Mouse (Mus musculus): ENCODE measurements around the gene Pex14. TPM values are rescaled to one million over a fixed set of nuclear protein-coding genes. Genes with fewer than 3 reads are reported as not detected.

Pex14 gene
- polyA plus RNA-seq, 1 experiment from 2014 or later: 46.8 TPM

DNA sequence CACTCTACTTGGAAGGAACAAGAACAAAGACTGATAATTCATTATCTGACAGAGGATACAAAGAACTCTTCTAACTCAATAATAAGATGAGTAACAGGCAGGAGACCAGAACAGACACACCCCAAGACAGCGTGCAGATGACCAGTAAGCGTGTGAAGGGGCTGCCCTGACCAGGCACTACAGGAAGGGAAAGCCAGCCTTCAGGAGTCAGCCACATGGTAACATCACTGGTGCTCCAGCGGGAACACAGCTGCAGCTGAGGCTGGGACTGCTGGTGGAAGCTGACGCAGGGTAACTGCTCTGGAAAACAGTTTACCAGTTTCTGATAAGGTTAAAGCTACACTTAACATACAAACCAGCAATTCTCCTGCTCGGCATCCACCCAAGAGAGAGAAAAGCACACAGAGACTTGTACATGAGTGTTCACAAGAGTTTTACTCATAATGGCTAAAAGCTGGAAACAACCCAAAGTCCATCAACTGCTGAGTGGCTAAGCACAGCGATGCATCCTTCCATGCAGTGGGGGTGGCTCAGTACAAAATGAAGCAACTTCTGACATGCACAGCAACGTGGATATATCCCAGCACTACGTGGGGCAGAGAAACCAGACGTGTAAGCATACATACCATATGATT is 121.3 kb downstream of the Pex14 start:
- H3K9me3 ChIP-seq (ENCODE audit: control insufficient read depth, low read length): no peaks in the 10 kb centered on the region
- no peak overlapping the region for H3K9ac ChIP-seq (ENCODE audit: low read depth, low read length)
- DNase-seq (ENCODE audit: low spot score) (no peak), ATAC-seq (replicated peaks; ENCODE audit: low FRiP score) (no peak)
- no peaks in the 10 kb centered on the region for H3K27me3 ChIP-seq (replicated peaks; ENCODE audit: control insufficient read depth, insufficient read depth, low read length)
- no peak overlapping the region for H3K4me3 ChIP-seq (ENCODE audit: low read depth, low read length)
- WGBS: 78% methylated on average over 9 of the region's 9 CpGs
- H3K36me3 ChIP-seq (ENCODE audit: control insufficient read depth, insufficient read depth, low read length): peaks cover 2% of the 10 kb centered on the region; the same call in 1 of the 2 replicates
- H3K4me2 ChIP-seq: no peak overlapping the region
- no peak overlapping the region for H3K27ac ChIP-seq (ENCODE audit: low read depth, low read length)
- H3K4me1 ChIP-seq (replicated peaks; ENCODE audit: control insufficient read depth, insufficient read depth, low read length): 0 out of 2 replicates have a peak, but pooled peaks cover 3% of the 10 kb centered on the region

DNA sequence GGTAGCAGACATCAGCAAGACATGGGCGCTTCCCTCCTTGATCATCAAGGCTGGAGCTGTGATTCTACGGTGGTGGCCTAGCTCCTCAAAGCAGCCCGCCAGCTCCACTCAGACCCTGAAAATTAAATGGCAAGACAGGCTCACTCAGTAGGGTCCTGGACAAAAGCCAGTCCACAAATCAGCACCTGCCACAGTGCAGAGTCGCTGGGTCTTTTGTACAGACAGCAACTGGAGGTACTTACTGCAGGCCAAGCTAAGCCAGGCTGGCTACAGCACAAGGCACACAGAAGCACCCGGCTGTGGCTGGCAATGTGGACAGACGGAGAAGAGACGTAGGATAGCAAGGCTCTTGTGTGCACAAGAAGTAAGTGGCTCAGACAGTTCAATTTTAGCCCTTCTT is 124.8 kb downstream of the Pex14 start:
- no peak overlapping the region for H3K4me3 ChIP-seq (ENCODE audit: low read depth, low read length)
- WGBS: 88% methylated on average over 7 of the region's 7 CpGs
- H3K36me3 ChIP-seq (ENCODE audit: control insufficient read depth, insufficient read depth, low read length): peaks cover 2% of the 10 kb centered on the region; the same call in 1 of the 2 replicates
- DNase-seq (ENCODE audit: low spot score) (no peak), ATAC-seq (replicated peaks; ENCODE audit: low FRiP score) (no peak)
- H3K9ac ChIP-seq (ENCODE audit: low read depth, low read length): no peak overlapping the region
- H3K4me1 ChIP-seq (replicated peaks; ENCODE audit: control insufficient read depth, insufficient read depth, low read length): peaks cover 16% of the 10 kb centered on the region
- no peak overlapping the region for H3K4me2 ChIP-seq
- H3K9me3 ChIP-seq (ENCODE audit: control insufficient read depth, low read length): no peaks in the 10 kb centered on the region
- no peaks in the 10 kb centered on the region for H3K27me3 ChIP-seq (replicated peaks; ENCODE audit: control insufficient read depth, insufficient read depth, low read length)
- no peak overlapping the region for H3K27ac ChIP-seq (ENCODE audit: low read depth, low read length)

DNA sequence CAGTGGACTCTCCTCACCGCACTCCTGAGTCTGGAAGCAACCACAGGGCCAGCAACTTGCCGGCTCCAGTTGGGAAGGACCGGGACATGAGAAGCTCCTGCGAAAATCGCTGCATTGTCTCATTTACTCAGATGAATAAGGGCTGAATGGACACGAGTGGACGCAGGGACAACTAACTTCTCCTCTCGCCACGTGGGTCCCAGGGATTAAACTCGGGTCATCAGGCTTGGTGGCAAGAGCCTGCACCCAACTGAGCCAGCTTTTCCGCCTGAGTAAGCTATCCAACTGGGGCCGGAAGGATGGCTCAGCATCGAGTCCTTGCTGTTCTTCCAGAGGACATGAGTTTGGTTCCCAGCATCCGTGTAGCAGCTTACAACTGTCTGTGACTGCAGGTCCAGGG is 126.3 kb downstream of the Pex14 start:
- Histone ChIP-seq H3K9me3 (ENCODE audit: control insufficient read depth, low read length) (no peaks in the 10 kb centered on the region), H3K27ac (ENCODE audit: low read depth, low read length) (no peak overlapping the region), H3K4me1 (replicated peaks; ENCODE audit: control insufficient read depth, insufficient read depth, low read length) (peaks cover 15% of the 10 kb centered on the region), H3K27me3 (replicated peaks; ENCODE audit: control insufficient read depth, insufficient read depth, low read length) (no peaks in the 10 kb centered on the region), H3K4me3 (ENCODE audit: low read depth, low read length) (no peak overlapping the region), H3K4me2 (no peak overlapping the region), H3K36me3 (ENCODE audit: control insufficient read depth, insufficient read depth, low read length) (peaks cover 2% of the 10 kb centered on the region; the same call in 1 of the 2 replicates), H3K9ac (ENCODE audit: low read depth, low read length) (no peak overlapping the region)
- DNase-seq (ENCODE audit: low spot score) (no peak), ATAC-seq (replicated peaks; ENCODE audit: low FRiP score) (no peak)
- 83% methylated on average over 14 of the region's 14 CpGs for WGBS

GRCm38 (mm10) chr4:148972707-148973106 is 127.0 kb downstream of the Pex14 start:
- no peak overlapping the region for H3K4me3 ChIP-seq (ENCODE audit: low read depth, low read length)
- H3K27ac ChIP-seq (ENCODE audit: low read depth, low read length): no peak overlapping the region
- peaks cover 2% of the 10 kb centered on the region; the same call in 1 of the 2 replicates for H3K36me3 ChIP-seq (ENCODE audit: control insufficient read depth, insufficient read depth, low read length)
- H3K9me3 ChIP-seq (ENCODE audit: control insufficient read depth, low read length): no peaks in the 10 kb centered on the region
- WGBS: 86% methylated on average over 14 of the region's 14 CpGs
- H3K4me2 ChIP-seq: no peak overlapping the region
- H3K4me1 ChIP-seq (replicated peaks; ENCODE audit: control insufficient read depth, insufficient read depth, low read length): peaks cover 12% of the 10 kb centered on the region
- no peaks in the 10 kb centered on the region for H3K27me3 ChIP-seq (replicated peaks; ENCODE audit: control insufficient read depth, insufficient read depth, low read length)
- H3K9ac ChIP-seq (ENCODE audit: low read depth, low read length): no peak overlapping the region
- ATAC-seq (replicated peaks; ENCODE audit: low FRiP score): no peak
- DNase-seq (ENCODE audit: low spot score): no peak

DNA sequence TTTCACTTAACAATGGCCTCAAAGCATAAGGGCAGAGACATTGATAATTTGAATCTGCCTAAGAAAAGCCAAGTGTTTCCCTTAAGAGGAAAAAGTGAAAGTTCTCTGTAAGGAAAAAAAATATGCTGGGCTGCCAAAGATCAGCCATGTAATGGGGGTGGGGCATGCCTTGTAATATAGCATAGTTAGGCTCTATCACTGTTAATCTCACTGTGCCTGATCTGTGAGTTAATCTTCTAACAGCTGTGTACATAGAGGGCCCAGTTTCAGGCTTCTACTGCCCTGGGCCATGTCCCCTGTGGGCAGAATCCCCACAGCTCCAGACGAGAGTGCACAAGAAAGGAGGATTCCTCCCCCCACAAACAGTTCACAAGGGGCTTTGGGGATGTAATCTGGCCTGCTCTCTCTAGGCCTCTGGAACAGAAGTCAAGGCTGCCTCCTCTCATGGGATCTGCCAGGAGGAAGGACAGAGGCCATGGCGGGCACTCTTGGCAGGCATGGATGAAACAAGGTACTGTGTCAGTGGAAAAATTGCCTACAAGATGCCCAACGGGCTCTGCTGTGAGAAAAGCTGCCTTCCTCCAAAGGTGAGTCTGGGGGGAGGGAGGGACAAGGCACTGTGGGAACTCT is 127.9 kb downstream of the Pex14 start:
- no peak overlapping the region for H3K4me2 ChIP-seq
- no peaks in the 10 kb centered on the region for H3K9me3 ChIP-seq (ENCODE audit: control insufficient read depth, low read length)
- ATAC-seq (replicated peaks; ENCODE audit: low FRiP score): no peak
- H3K4me3 ChIP-seq (ENCODE audit: low read depth, low read length): no peak overlapping the region
- H3K27ac ChIP-seq (ENCODE audit: low read depth, low read length): no peak overlapping the region
- H3K36me3 ChIP-seq (ENCODE audit: control insufficient read depth, insufficient read depth, low read length): peaks cover 4% of the 10 kb centered on the region
- 74% methylated on average over 3 of the region's 3 CpGs for whole genome bisulfite sequencing
- no peak for DNase-seq (ENCODE audit: low spot score)
- no peaks in the 10 kb centered on the region for H3K27me3 ChIP-seq (replicated peaks; ENCODE audit: control insufficient read depth, insufficient read depth, low read length)
- no peak overlapping the region for H3K9ac ChIP-seq (ENCODE audit: low read depth, low read length)
- peaks cover 12% of the 10 kb centered on the region for H3K4me1 ChIP-seq (replicated peaks; ENCODE audit: control insufficient read depth, insufficient read depth, low read length)

DNA sequence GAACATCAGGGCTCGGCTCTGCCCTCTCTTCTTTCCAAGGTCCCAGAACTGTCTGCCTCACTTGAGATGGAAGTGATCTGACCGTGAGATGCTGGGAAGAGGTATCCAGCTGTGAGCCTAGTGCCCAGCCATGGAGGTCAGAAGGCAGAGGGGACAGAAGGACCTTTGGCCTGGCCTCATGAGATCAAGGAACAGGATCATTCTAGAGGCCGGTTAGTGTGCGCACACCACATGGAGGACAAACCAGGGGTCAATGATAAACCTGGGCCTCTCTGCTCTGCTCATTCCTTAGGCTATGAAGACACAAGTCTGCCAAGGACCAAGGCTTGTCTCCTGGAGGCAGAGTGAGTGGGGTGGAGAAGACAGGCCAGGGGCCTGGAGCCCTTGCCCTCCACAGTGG is 128.9 kb downstream of the Pex14 start:
- DNase-seq (ENCODE audit: low spot score) (no peak), ATAC-seq (replicated peaks; ENCODE audit: low FRiP score) (no peak)
- H3K4me2 ChIP-seq: no peak overlapping the region
- H3K27me3 ChIP-seq (replicated peaks; ENCODE audit: control insufficient read depth, insufficient read depth, low read length): no peaks in the 10 kb centered on the region
- no peaks in the 10 kb centered on the region for H3K9me3 ChIP-seq (ENCODE audit: control insufficient read depth, low read length)
- 83% methylated on average over 4 of the region's 4 CpGs for WGBS
- H3K9ac ChIP-seq (ENCODE audit: low read depth, low read length): no peak overlapping the region
- H3K4me3 ChIP-seq (ENCODE audit: low read depth, low read length): no peak overlapping the region
- H3K36me3 ChIP-seq (ENCODE audit: control insufficient read depth, insufficient read depth, low read length): peaks cover 4% of the 10 kb centered on the region
- H3K4me1 ChIP-seq (replicated peaks; ENCODE audit: control insufficient read depth, insufficient read depth, low read length): peaks cover 12% of the 10 kb centered on the region
- no peak overlapping the region for H3K27ac ChIP-seq (ENCODE audit: low read depth, low read length)

DNA sequence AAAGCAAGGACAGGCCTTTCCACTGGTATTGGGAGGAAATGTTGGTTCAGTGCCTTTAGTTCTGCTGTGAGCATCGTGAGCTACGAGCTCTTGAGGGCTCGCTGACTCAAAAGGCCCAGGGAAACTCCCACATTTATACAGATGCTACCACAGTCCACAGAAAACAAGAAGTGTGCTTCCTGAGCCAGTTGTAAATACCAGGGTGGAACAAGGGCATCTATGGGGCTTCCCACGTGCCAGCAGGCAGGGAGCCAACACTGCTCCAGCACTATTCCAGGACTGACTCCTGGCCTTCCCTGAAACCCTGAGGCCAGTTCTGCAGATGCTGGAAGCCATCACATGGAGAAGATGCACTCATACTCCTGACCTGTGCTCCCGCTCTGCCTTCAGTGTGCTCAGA is 130.1 kb downstream of the Pex14 start:
- 83% methylated on average over 5 of the region's 5 CpGs for WGBS
- no peak overlapping the region for H3K4me3 ChIP-seq (ENCODE audit: low read depth, low read length)
- no peak for ATAC-seq (replicated peaks; ENCODE audit: low FRiP score)

DNA sequence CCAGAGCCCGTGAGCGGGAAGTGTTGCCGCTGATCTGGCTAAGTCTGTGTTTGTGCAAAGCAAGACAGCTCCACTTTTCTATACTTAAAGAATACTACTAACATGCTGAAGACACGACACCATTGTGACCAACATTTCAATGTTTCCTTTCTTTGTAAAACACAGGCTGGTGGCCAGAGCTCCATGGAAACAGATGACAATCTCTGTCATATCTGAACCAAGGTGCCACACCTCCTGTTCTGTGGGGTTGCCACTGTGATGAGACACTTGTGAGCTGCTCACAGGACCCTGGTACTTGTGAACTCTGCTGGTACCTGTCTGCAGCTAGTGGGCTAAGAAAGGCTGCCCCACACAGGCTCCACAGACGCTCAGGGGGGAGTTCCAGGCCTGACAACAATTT is 130.8 kb downstream of the Pex14 start:
- H3K4me3 ChIP-seq (ENCODE audit: low read depth, low read length): no peak overlapping the region
- no peak overlapping the region for H3K9ac ChIP-seq (ENCODE audit: low read depth, low read length)
- H3K36me3 ChIP-seq (ENCODE audit: control insufficient read depth, insufficient read depth, low read length): peaks cover 5% of the 10 kb centered on the region
- H3K27ac ChIP-seq (ENCODE audit: low read depth, low read length): no peak overlapping the region
- 83% methylated on average over 5 of the region's 5 CpGs for WGBS
- H3K4me2 ChIP-seq: no peak overlapping the region
- peaks cover 12% of the 10 kb centered on the region for H3K4me1 ChIP-seq (replicated peaks; ENCODE audit: control insufficient read depth, insufficient read depth, low read length)
- H3K27me3 ChIP-seq (replicated peaks; ENCODE audit: control insufficient read depth, insufficient read depth, low read length): no peaks in the 10 kb centered on the region
- no peaks in the 10 kb centered on the region for H3K9me3 ChIP-seq (ENCODE audit: control insufficient read depth, low read length)
- DNase-seq (ENCODE audit: low spot score): no peak
- no peak for ATAC-seq (replicated peaks; ENCODE audit: low FRiP score)

More for the DNA sequence above, 130.1 kb downstream of the Pex14 start:
- Histone ChIP-seq H3K4me1 (replicated peaks; ENCODE audit: control insufficient read depth, insufficient read depth, low read length) (peaks cover 12% of the 10 kb centered on the region), H3K9ac (ENCODE audit: low read depth, low read length) (no peak overlapping the region), H3K36me3 (ENCODE audit: control insufficient read depth, insufficient read depth, low read length) (peaks cover 2% of the 10 kb centered on the region), H3K9me3 (ENCODE audit: control insufficient read depth, low read length) (no peaks in the 10 kb centered on the region), H3K4me2 (no peak overlapping the region), H3K27me3 (replicated peaks; ENCODE audit: control insufficient read depth, insufficient read depth, low read length) (no peaks in the 10 kb centered on the region), H3K27ac (ENCODE audit: low read depth, low read length) (no peak overlapping the region)
- DNase-seq (ENCODE audit: low spot score): no peak

GRCm38 (mm10) chr4:148966132-148966531 is 133.5 kb downstream of the Pex14 start:
- H3K27ac ChIP-seq (ENCODE audit: low read depth, low read length): no peak overlapping the region
- H3K9me3 ChIP-seq (ENCODE audit: control insufficient read depth, low read length): no peaks in the 10 kb centered on the region
- H3K4me2 ChIP-seq: no peak overlapping the region
- peaks cover 7% of the 10 kb centered on the region for H3K36me3 ChIP-seq (ENCODE audit: control insufficient read depth, insufficient read depth, low read length)
- no peak overlapping the region for H3K4me3 ChIP-seq (ENCODE audit: low read depth, low read length)
- no peaks in the 10 kb centered on the region for H3K27me3 ChIP-seq (replicated peaks; ENCODE audit: control insufficient read depth, insufficient read depth, low read length)
- no peak for DNase-seq (ENCODE audit: low spot score)
- no peak for ATAC-seq (replicated peaks; ENCODE audit: low FRiP score)
- no peak overlapping the region for H3K9ac ChIP-seq (ENCODE audit: low read depth, low read length)
- peaks cover 5% of the 10 kb centered on the region for H3K4me1 ChIP-seq (replicated peaks; ENCODE audit: control insufficient read depth, insufficient read depth, low read length)
- WGBS: 81% methylated on average over 5 of the region's 5 CpGs
